Mouse (Mus musculus) kidney, embryonic 16.5 days (tissue): ENCODE measurements at regions not wholly inside any gene's neighbourhood (a gene's known extent, or its start where the extent isn't known, plus 50 kb on each side); places are given as distances from the start of the nearest gene placed in this dataset.

ENCODE experiments used
- ATAC-seq: fragments of 200-750 bp; cut with Nextera tagmentation; 2 replicates; pipeline ENCODE4 v1.8.0; 2017; ENCODE audit warnings: moderate TSS enrichment; ENCODE audit not compliant: low FRiP score, low TSS enrichment
- H3K27ac ChIP-seq: fragments of 300-500 bp; sonication (generic); 2 replicates; pipeline ENCODE4 v1.5.1; 2014; ENCODE audit warnings: low read length
- H3K27me3 ChIP-seq: fragments of 300-500 bp; sonication (generic); 2 replicates; pipeline ENCODE4 v1.6.1; 2014; ENCODE audit warnings: low read length, control low read depth, mixed read lengths; ENCODE audit not compliant: insufficient read depth
- H3K36me3 ChIP-seq: fragments of 300-500 bp; sonication (generic); 2 replicates; pipeline ENCODE4 v1.6.1; 2014; ENCODE audit warnings: low read length, control low read depth, mixed read lengths; ENCODE audit not compliant: insufficient read depth
- H3K4me1 ChIP-seq: fragments of 300-500 bp; sonication (generic); 2 replicates; pipeline ENCODE4 v1.6.1; 2014; ENCODE audit warnings: low read length, control low read depth, mixed read lengths; ENCODE audit not compliant: insufficient read depth
- H3K4me2 ChIP-seq: fragments of 300-500 bp; sonication (generic); replicated peaks from 2 replicates; pipeline ENCODE4 v1.6.1; 2014; ENCODE audit warnings: low read depth, low read length
- H3K4me3 ChIP-seq: fragments of 300-500 bp; sonication (generic); 2 replicates; pipeline ENCODE4 v1.5.1; 2014; ENCODE audit warnings: mild to moderate bottlenecking, low read length
- H3K9ac ChIP-seq: fragments of 300-500 bp; sonication (generic); replicated peaks from 2 replicates; pipeline ENCODE4 v1.6.1; 2014; ENCODE audit warnings: low read length
- H3K9me3 ChIP-seq: fragments of 300-500 bp; sonication (generic); 2 replicates; pipeline ENCODE4 v1.6.1; 2016; ENCODE audit warnings: low read length, control low read depth
- WGBS: fragments of 180-500 bp; shearing (Covaris S2); extraction: QIAGEN DNeasy Blood & Tissue Kit; methylation state at CpG from one replicate; pipeline ENCODE4 v1.1.7; 2014; 5-methylcytosine and 5-hydroxymethylcytosine counted together

DNA sequence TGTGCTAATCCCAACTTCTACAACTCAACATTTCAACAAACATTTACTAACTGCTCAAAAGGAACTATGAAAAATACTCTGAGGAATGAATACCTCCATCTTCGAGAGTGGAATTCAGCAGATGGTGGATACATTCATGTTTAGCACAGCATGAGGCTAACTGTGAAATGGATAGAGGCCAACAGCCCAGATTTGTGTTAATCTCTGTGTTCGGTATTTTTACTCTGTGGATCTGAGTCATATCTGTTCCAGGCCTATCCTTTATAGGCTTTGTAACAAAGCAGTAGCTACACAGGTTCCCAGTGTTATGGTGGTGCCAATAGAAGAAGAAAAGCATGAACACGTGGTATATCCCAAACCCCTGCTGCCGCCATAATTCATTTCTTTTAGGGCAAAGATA lies 148.4 kb upstream of the Fbxl7 start:
- Histone ChIP-seq H3K4me2 (no peak overlapping the region), H3K36me3 (no peaks in the 10 kb centered on the region), H3K9ac (no peak overlapping the region), H3K27ac (no peak overlapping the region), H3K4me1 (no peaks in the 10 kb centered on the region), H3K9me3 (no peaks in the 10 kb centered on the region), H3K27me3 (no peaks in the 10 kb centered on the region), H3K4me3 (no peak overlapping the region)
- ATAC-seq: no peak
- WGBS: 85% methylated on average over 4 of the region's 4 CpGs

DNA sequence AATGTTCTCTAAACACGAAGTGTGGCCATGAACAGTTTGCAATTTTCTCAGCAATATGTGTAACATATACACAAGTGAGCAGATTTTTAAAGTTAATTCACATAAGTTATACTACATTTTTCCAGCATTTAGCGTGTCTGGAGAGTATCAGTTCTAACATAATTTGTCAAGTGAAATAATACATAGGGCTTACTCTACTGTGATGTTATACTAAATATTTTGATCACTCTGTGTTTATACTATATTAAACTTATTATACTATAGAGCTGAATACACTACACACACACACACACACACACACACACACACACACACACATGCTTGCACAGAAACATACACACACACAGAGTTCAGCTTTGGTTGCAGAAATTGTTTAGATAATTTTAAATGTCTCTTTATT lies 155.3 kb upstream of the Fbxl7 start:
- Histone ChIP-seq H3K9me3 (no peaks in the 10 kb centered on the region), H3K36me3 (no peaks in the 10 kb centered on the region), H3K27ac (no peak overlapping the region), H3K4me2 (no peak overlapping the region), H3K9ac (no peak overlapping the region), H3K4me1 (no peaks in the 10 kb centered on the region), H3K27me3 (no peaks in the 10 kb centered on the region), H3K4me3 (no peak overlapping the region)
- no peak for ATAC-seq
- 85% methylated on average over 2 of the region's 2 CpGs for WGBS

GRCm38 (mm10) chr15:27063456-27063855 lies 168.1 kb upstream of the Fbxl7 start:
- Histone ChIP-seq H3K36me3 (no peaks in the 10 kb centered on the region), H3K4me1 (no peaks in the 10 kb centered on the region), H3K9ac (no peak overlapping the region), H3K4me2 (no peak overlapping the region), H3K4me3 (no peak overlapping the region), H3K27me3 (no peaks in the 10 kb centered on the region), H3K9me3 (no peaks in the 10 kb centered on the region), H3K27ac (no peak overlapping the region)
- ATAC-seq: no peak

DNA sequence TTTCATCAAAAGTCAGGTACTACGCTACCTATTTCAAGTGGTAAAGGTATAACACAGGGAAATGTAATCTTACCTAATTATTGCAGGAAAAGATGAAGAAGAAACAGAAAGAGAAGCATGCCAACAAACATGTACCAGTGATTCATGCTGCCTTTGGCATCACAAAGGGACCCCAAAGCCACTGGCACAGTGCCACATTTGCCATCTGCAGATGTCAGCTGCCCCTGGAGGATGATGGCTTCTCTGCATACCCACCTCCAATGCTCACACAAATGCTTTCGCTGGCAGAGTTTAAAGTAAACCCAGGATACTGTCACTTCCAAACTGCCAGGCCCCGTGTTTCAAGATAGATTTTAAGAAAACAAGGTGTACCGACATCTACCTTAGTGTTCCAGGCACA lies 168.6 kb upstream of the Fbxl7 start:
- ATAC-seq: no peak
- Histone ChIP-seq H3K9ac (no peak overlapping the region), H3K27me3 (no peaks in the 10 kb centered on the region), H3K4me3 (no peak overlapping the region), H3K9me3 (no peaks in the 10 kb centered on the region), H3K36me3 (no peaks in the 10 kb centered on the region), H3K4me2 (no peak overlapping the region), H3K27ac (no peak overlapping the region), H3K4me1 (no peaks in the 10 kb centered on the region)
- WGBS: 87% methylated on average over 4 of the region's 4 CpGs

GRCm38 (mm10) chr15:27067691-27068090 lies 172.3 kb upstream of the Fbxl7 start:
- ATAC-seq: no peak
- WGBS: 77% methylated on average over 1 of the region's 1 CpGs
- Histone ChIP-seq H3K4me3 (no peak overlapping the region), H3K4me2 (no peak overlapping the region), H3K36me3 (no peaks in the 10 kb centered on the region), H3K9me3 (no peaks in the 10 kb centered on the region), H3K9ac (no peak overlapping the region), H3K27ac (no peak overlapping the region), H3K27me3 (no peaks in the 10 kb centered on the region), H3K4me1 (no peaks in the 10 kb centered on the region)

GRCm38 (mm10) chr15:27077926-27078325 lies 182.5 kb upstream of the Fbxl7 start:
- no peak overlapping the region for H3K4me2 ChIP-seq
- no peaks in the 10 kb centered on the region for H3K9me3 ChIP-seq
- H3K9ac ChIP-seq: no peak overlapping the region
- H3K4me3 ChIP-seq: no peak overlapping the region
- WGBS: 89% methylated on average over 4 of the region's 4 CpGs
- no peaks in the 10 kb centered on the region for H3K36me3 ChIP-seq
- no peaks in the 10 kb centered on the region for H3K27me3 ChIP-seq
- H3K27ac ChIP-seq: no peak overlapping the region
- no peaks in the 10 kb centered on the region for H3K4me1 ChIP-seq
- no peak for ATAC-seq

- H3K9ac ChIP-seq: no peak overlapping the region
- H3K9me3 ChIP-seq: no peaks in the 10 kb centered on the region
- 85% methylated on average over 5 of the region's 5 CpGs for WGBS
- no peaks in the 10 kb centered on the region for H3K4me1 ChIP-seq
- H3K27me3 ChIP-seq: no peaks in the 10 kb centered on the region
- no peak overlapping the region for H3K4me3 ChIP-seq
- no peak for ATAC-seq
- H3K4me2 ChIP-seq: no peak overlapping the region
- H3K36me3 ChIP-seq: no peaks in the 10 kb centered on the region
- H3K27ac ChIP-seq: no peak overlapping the region
Measured at GRCm38 (mm10) chr15:27082826-27083225, 187.4 kb upstream of the Fbxl7 start.

DNA sequence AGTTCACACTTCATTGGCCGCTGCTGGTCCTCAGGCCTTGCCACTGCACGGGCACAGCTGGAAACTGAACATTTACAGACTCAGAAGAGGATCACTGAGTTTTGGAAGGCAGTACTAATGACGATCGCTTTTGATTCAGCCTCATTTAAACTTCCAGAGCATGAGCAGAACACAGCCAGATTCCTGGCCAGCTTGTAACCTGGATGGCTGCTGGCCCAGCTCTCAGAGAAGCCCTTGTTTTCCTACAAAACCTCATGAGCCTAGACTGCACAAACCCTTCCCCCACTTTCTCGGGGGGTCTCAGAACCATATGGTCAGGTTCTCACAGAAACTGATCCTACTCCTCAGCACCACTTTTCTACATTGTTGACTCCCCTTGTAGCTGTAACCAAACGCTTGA lies 188.2 kb upstream of the Fbxl7 start:
- Histone ChIP-seq H3K9me3 (no peaks in the 10 kb centered on the region), H3K27me3 (no peaks in the 10 kb centered on the region), H3K4me2 (no peak overlapping the region), H3K27ac (no peak overlapping the region), H3K9ac (no peak overlapping the region), H3K4me1 (no peaks in the 10 kb centered on the region), H3K36me3 (no peaks in the 10 kb centered on the region), H3K4me3 (no peak overlapping the region)
- ATAC-seq: no peak
- WGBS: 77% methylated on average over 6 of the region's 6 CpGs

DNA sequence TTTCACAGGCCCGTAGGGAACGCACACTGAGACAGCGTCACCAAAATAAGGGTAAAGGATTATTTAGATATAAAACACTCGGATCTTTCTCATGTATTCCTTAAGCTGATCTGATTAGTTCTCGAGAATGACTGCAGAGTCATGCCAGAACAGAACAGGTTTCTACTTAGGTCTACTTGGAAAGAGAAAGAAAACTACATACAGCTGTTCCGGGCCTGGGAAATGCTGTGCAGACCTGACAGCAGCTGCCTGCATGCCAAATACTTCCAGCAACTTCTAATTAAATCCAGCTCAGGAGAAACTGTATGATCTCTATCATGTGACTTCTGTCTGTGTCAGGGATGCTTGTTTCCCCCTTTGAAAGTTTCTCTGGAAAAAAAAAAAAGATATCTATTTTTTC lies 193.8 kb upstream of the Fbxl7 start:
- Histone ChIP-seq H3K36me3 (no peaks in the 10 kb centered on the region), H3K9ac (no peak overlapping the region), H3K9me3 (no peaks in the 10 kb centered on the region), H3K27ac (no peak overlapping the region), H3K27me3 (no peaks in the 10 kb centered on the region), H3K4me2 (no peak overlapping the region), H3K4me3 (no peak overlapping the region), H3K4me1 (no peaks in the 10 kb centered on the region)
- no peak for ATAC-seq
- 84% methylated on average over 6 of the region's 6 CpGs for WGBS

DNA sequence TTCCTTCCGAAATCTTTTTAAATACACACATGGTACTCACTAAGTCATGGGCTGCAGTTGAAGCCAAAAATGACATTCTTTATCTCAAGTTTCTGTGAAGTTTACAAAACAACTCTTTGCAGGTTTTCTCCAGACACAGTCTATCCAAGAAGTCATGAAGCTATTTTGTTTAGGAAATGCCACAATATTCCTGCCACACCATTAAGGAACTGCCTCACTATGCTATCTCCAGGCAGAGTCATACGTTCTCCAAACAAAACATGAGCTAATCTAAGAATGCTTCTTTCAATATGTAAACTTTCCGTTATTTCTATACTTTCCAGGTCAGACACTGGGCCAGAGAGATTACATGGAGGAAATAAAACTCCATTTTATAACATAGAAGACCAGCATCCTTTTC lies 198.7 kb upstream of the Fbxl7 start:
- no peak overlapping the region for H3K4me3 ChIP-seq
- H3K27me3 ChIP-seq: no peaks in the 10 kb centered on the region
- no peak for ATAC-seq
- no peak overlapping the region for H3K9ac ChIP-seq
- no peaks in the 10 kb centered on the region for H3K36me3 ChIP-seq
- H3K4me2 ChIP-seq: no peak overlapping the region
- 69% methylated on average over 3 of the region's 3 CpGs for WGBS
- H3K4me1 ChIP-seq: no peaks in the 10 kb centered on the region
- no peak overlapping the region for H3K27ac ChIP-seq
- no peaks in the 10 kb centered on the region for H3K9me3 ChIP-seq

DNA sequence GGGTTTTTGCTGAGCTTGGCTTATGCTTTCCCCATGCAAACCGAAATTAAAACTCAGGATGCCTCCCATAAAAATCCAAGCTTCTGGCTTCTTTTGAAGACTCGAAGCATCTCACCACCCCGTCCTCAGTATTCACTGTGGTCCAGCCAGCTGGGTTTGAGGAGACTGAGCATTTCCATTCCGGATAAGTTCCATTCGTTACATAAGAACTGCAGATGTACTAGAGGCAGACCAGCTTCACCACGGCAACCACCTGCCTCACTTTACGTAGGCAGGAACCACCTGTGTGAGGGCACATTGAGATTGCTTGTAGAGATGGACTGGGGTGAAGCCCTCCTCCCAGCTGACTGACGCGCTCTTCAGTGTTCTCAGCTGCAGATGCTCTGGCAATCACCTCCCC lies 199.9 kb upstream of the Fbxl7 start:
- no peak for ATAC-seq
- Histone ChIP-seq H3K36me3 (no peaks in the 10 kb centered on the region), H3K9ac (no peak overlapping the region), H3K4me3 (no peak overlapping the region), H3K9me3 (no peaks in the 10 kb centered on the region), H3K4me2 (no peak overlapping the region), H3K27ac (no peak overlapping the region), H3K27me3 (no peaks in the 10 kb centered on the region), H3K4me1 (no peaks in the 10 kb centered on the region)
- 86% methylated on average over 9 of the region's 9 CpGs for WGBS
